Mouse (Mus musculus): Measurements from ENCODE around the gene Lif.

Gene Lif

DNA sequence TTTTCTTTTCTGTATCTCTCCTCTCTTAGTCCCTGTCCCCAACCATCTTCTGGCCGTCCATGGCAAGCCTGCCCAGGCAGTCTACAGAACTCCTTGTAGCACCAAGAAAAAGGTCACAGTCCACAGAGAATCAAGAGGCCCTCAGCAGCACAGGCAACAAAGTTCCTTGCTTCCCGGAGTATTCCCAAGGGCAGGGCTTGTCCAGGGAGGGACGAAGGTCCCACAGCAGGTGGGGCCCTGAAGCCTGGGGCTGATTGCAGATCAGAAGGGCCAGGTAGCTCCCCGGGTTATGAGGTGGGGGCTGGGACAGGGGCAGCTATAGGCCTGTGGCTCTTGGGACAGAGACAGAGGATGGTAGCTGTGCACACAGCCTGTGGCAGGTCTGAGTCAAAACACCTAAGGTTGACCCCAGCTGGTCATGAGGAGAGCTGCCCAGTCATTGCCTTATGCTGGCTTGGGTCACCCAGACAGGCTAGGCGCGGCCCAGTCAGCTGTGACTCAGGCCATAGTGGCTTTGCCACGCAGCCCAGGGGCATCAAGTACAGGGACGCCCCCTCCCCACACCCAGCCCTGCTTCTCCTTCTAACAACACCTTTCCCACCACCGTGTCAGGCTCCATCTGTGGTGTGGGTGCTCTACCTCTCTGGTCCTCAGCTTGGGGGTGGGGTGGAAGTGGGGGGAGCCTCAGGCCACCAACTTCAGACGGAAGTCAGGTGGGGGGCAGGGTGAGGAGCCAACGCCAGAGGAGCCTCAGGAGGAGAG, at the start of gene Lif:
Gene Lif (plus strand): TSS at position 712 of the 762 bp plus-strand sequence.
- DNase-seq, result peak in 1 of 2 experiments; percentile 59

DNA sequence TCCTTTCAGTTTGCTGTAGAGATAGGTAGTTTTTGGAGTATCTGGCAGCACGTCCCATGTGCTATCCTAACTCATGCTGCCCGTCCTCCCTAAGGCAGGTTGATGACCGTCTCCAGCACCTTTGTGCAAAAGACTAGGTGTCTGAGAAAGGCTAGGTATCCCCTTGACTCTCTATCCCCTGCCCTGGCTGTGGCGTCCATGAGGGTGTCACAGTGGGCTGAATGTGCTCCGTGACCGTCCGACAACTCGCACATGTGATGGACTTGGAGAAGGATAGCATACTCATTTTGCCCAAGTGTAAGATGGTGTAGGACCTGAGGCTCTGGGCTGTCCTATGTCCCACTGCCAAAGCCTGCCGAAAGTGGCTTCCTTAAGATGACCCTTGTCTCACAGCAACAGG, 49.7 kb upstream of the Lif start:
- DNase-seq, result no peak

DNA sequence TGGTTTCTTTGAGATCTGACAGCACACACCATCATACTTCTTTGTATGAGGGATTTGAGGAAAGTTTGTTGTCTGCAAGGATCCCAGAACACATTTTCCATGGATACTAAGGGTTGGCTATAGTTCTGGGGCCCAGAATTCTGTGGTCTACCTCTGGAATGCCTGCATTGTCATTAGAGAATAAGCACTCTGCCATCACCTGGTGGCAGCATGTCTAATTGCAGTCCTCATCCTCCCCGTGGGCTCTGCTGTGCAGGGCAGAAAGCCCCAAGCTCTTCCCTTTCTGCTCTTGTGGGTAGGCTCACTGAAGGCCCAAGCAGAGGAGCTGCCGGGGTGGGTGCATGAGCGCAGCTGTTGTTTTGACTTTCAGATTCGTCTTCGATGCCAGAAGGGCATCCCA, 47.8 kb upstream of the Lif start:
- DNase-seq, result no peak

DNA sequence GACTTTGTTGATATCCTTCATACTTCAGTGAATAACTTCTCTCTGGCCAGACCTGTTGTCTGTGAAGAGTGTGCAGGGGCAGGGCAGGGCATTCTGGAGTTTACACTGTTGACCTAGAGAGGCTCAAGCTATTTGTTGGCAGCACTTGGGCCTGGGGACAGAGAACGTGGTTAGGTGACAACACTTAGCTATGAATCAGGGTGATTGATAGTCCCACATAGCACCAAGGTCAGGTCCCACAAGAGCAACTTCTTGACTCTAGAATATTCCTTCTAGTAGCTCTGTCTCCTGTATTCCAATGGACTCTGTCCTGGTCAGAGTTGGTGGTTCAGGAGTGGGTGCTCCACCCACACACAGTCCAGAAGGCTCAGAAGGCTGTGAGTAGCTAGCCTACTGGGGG, 46.6 kb upstream of the Lif start:
- no peak for DNase-seq

DNA sequence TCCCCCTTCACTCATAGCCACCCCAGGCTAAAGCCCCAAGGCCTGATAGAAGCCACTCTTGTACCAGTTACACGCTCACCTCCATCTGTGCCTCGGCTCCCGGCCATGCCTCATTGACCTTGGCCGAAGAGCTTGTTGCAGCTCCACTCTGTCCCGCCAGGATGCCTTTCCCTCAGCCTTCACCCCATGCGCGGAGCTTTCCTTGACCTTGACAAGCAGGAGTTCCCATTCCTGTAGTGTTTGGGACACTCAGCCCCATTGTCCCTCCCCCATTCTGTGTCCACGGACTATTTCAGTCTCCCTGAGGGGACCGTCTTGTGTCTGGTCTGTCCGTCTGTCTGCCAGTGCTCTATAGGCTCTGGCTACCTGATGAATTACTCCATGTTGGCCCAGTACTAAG, 44.2 kb upstream of the Lif start:
- DNase-seq, result peak in 1 of 2 experiments; percentile 72

DNA sequence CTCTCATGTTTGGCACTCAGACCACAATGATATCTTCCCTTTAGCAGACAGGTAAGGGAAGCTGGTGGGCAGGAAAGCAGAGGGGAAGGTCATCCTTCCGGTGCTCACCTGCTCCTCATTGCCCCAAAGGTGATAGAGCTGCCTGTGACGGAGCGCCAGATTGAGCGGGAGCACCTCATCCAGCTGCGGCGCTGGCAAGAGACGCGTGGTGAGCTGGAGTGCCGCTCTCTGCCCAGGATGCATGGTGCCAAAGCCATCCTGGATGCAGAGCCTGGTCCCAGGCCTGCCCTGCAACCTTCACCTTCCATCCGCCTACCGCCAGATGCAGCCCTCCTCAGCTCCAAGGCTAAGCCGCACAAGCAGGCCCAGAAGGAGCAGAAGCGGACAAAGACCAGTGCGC, 42.8 kb upstream of the Lif start:
- no peak for DNase-seq

DNA sequence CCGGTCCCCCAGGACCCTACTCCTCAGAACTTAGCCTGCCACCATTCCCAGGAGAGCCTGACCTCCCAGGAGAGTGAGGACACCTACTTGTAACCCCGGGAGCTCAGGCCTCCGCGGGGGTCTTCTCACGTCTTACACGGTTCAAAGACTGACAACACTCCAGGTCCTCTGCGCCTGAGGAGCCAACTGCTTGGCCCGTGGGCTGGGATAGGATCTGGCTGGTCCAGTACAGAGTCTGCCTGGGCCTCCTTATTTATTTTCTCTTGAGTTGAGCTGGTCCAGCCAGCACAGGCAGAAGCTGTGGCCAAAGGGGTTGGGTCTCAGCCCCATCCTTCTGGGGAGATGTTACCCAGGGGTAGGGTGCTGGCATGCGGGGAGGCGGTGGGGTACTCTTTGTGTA, 42.3 kb upstream of the Lif start:
- DNase-seq, result no peak

DNA sequence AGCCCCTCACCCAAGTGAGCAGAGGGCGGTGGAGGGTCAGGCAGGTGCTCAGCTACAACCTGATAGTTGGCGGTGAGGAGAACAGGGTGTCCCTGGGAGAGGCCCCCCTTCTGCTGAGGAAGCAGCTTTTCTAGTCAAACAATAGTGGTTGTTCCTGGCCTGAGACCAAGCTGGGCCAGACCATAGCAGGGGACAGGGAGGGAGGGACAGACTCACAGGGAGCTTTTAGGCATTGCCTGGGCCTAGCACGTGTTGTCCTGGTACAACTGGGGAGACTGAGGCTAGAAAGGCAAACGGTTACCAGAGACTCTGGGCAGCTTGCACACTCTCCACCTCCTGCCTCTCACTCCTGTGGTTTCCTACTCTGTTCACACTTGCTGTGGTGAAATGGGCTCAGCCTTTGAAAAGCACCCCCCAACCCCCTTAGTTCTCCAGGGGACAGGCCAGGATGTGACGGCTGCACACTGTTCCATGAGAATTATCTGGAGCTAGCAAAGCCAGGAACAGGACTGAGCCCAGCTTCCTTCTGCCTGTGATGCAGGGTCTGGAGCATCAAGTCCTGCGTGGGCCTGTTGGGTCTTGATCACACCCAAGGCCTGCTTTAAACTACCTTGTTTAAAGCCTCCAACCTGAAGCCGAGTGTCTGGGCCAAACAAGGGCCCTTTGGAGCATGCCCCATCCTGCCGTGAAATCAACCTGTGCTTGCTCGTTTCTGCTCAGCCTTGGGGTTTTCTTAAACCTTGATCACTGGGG, 40.9 kb upstream of the Lif start:
- peak; percentile 80 to 92 for DNase-seq

DNA sequence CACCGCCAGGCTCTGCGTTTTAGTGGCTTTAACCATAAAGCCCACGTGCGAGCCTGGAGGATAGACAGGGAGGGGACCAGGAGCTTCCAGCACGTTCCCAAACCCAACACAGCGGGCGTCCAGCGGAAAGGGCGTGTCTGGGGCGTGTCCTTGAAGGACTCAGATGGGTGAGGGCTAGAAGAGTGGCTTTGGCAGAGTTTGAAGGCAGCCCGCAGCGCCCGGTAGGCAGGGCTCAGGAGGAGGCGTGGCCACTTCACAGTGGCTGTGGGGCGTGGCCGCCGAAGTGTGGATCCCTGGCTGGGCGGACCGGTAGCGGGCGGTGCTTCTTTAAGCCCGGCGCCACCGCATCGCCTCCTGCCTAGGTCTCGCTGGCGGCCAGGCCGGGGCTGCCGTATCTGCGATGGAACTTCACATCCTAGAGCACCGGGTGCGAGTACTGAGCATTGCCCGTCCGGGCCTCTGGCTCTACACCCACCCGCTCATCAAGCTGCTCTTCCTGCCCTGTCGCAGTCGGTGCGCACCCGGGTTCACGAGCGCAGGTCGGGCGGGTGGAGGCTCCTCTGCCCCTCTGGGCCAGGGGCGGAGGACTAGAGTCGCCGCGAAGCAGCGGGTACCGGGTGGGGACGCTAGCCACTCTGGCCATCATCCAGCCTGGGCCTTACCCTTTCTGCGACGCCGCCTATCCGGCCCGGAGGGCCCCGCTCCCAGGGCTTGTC, 39.3 kb upstream of the Lif start, which contains the start of gene Castor1:
Gene Castor1 (plus strand): TSS at position 312 of the 716 bp plus-strand sequence.
- peak; percentile 97 to 98 for DNase-seq

DNA sequence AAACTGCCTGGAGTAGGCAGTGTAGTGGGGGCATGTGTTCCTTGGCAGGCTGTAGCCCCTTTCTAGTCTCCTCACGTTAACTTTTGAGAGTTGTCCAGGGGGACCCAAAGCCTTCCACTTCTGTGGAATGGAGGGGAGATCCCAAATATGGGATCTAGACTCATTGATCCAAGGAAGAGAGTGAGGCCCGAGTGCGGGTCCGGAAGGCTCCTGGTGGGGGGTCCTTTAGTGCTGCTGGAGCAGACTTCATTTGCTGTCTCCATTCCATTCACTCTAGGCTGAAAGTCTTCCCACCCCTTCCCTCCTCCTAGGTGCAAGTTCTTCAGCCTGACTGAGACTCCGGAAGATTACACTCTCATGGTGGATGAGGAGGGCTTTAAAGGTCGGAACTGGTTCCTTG, 38.7 kb upstream of the Lif start:
- no peak for DNase-seq

DNA sequence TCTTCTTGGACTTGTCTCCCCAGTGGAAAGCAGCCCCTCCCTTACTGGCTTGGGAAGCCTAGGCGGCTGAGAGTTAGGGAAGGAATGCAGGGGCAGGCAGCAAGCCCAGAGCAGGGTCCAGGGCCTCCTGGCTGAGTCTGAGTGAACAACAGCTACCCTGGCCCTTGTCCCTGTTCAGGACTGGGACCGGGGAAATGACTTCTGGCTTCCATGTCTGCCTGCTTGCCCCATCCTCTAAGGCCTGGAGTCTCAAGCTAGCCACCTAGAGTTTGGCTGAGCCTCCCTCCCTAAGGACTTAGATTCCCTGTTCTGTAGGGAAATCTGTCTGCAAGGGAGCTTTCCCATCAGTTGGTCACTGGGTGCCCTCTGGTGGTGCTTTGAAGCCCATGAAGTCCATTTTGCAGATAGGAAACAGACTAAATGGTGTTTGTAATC, 38.0 kb upstream of the Lif start:
- peak; percentile 89 to 92 for DNase-seq

DNA sequence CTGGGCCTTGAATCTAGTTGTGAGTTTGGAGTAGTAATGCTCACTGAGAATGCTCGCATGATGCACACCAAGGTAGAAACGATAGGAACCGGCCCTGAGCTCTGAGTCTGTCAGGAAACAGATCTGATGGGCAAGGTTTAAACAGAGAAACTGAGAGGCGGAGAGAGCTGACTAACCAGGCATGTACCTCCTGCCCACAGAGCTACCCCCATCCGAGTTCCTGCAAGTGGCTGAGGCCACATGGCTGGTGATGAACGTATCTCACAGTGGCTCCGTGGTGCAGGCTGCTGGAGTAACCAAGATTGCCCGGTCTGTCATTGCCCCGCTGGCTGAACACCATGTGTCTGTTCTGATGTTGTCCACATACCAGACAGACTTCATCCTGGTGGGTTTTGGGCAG, 37.4 kb upstream of the Lif start:
- DNase-seq, result no peak

DNA sequence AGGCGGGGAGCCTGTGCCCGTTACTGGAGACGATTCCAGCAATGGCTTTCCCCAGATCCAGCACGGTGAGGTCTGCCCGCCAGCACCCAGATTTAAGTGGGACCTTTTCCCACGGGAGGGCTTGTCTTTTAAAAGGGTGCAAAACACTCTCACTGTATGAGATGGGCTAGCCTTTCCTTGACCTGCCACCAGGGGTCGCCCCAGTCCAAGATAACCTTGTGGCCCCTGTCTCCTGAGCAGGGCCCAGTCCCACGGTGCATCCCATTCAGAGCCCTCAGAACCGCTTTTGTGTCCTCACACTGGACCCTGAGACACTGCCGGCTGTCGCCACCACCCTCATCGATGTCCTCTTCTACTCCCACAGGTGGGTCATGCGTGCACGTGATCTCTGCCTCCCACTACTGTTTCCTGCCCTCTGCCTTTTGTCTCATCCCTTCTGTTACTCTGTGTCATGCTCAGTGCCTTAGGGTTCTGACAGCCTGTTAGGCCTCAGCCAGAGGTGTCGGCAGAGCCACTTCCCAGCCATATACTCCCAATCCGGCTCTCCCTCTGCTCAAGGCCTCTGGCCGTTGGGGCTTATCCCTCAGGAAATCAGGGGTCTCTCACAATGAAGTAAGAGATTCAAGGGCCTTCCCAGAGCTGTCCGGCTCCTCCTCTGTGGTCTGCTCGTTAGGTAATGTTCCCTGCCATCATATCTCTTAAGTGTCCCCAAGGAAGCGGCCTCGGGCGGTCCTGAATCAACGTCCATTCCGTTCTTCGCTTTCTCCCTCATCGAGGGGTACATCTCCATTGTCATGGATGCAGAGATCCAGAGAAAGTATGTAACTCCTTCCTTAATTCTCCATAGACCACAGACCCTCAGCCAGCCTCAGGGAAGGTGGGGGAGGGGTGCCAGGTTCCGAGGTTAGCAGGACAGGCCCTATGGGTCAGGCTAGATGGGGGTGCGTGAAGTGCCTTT, 36.6 kb upstream of the Lif start:
- DNase-seq, result peak; percentile 81 to 88

DNA sequence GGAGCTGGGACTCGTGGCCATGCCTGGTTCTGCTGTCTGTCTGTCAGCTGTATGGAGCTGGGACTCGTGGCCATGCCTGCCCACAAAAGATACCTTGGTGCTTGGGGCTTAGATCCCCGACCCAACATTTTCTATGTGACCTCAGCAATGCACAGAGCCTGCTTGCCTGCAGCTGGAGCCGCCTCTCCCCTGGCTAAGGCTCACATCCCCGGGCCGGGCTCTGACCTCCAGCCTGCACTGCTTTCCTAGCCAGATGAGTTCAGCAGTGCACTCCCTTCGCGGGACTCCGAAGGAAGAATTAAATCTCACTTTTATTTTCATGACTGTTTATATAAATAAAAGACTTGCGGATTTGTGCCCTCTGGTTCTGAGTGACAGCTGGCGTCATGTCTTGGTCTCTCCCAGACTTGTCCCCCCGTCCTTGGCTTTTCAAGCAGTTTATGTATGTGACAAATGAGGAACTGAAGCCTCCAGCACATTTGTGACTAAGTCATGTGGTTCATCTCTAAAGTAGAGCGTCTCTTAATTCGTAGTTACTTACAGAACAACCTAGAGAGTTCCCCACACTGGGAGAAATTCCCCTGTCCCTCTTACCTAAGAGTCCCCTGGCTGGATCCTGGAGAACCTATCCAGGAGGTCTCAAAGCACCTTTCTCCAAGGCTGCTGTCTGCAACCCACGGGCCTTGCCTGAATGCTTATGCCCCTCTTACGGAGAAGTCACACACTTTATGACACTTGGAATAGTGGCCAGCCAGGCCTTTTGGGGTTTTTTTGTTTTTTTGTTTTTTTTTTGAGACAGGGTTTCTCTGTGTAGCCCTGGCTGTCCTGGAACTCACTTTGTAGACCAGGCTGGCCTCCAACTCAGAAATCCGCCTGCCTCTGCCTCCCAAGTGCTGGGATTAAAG, 35.1 kb upstream of the Lif start:
- no peak for DNase-seq

DNA sequence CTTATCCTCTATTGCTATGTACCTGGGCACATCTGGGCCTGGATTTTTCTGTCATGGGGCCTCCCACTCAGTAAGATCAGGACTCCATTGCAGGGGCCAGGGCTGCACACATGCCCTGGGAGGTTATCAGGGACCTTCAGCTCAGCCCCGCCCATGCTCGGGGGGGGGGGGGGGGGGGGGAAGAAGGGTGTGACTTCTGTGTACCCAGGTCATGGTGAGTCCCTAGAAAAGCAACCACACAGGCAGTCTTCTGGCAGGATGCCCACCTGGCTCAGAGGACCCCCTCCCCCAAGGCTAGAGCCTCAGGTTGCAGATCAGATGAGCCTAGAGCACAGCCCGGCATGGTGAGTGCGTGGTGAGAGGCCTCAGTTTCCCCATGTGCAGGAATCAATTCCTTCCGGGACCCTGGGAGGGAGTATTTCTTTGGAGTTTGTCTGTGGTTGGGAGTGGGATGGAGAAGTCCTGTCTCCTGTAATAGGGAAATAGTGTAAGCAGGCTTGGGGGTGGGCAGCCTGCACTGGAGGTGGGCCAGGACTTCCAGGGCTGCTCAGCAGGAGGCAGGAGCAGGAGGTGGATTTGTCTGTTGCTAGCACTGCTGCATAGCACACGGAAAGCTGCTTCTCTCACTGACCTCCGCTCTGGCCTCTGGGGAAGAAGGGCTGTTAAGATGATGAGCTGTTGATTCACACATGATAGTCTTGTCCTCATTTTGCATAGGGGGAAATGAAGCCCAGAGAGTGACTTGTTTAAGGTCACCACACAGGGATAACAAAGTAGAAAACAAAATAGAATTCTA, 33.8 kb upstream of the Lif start:
- DNase-seq, result no peak

DNA sequence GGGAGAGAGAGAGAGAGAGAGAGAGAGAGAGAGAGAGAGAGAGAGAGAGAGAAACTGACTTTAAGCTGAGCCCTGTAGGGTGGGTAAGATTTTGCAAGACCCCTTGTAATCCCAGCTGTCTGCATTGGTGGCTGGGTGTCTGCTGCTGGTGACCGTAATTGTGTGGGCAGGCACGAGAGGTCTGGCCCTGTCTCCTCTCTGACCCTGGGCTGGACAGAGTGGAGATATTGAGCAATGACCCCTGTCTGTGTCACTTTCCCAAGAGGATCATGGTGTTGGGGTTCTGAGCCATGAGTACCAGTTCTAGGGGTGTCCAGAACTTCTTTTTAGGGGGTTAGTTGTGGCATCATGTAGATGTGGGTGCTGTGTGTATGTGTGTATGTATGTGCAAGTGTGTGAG, 33.1 kb upstream of the Lif start:
- DNase-seq, result no peak

DNA sequence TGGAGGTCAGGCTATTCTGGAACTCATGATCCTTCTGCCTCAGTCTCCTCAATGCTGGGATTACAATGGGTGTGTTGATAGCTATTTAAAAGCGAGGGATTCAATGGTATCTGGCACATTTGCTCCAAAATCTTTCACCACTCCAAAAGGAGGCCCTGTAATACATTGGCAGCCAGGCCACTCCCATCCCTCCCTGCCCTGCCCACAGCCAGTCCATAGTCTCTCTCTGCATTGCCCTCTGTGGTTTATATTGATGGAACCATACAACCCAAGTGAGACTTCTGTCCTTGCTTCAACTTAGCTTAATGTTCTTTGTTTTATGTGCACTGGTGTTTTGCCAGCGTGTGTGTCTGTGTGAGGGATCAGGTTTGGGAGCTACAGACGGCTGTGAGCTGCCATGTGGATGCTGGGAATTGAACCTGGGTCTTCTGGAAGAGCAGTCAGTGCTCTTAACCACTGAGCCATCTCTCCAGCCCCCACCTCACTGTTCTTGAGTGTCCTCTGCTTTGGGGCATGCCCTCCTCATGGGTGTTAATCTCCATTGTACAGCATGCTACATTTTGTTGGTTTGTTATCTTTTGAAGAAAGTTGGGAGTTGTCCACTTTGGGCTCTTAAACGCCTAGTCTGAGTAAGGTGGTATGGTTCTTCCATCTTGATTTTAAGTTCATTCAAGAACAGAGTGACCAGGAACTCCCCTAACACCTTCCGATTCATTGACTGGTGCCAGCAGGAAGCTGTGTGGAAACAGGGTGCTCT, 30.6 kb upstream of the Lif start:
- no peak for DNase-seq

DNA sequence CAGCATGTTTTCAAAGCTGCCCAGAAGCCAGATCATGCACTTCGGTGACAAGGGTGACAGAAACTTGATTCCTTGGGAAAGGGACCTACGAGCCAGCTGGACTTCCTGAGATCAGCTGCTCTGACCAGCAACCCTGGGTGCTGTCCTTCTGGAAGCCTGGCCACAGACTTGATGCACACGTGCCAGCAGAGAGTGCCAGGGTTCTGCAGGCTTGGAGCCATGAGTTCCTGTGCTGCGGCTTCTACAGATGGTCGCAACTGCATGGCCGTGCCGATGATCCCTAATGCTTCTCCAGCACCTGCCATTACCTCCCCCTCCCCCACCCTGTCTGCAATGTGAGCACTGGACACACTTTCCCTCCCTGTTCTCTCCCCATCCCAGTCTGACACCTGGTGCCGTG, 28.9 kb upstream of the Lif start:
- DNase-seq, result no peak

DNA sequence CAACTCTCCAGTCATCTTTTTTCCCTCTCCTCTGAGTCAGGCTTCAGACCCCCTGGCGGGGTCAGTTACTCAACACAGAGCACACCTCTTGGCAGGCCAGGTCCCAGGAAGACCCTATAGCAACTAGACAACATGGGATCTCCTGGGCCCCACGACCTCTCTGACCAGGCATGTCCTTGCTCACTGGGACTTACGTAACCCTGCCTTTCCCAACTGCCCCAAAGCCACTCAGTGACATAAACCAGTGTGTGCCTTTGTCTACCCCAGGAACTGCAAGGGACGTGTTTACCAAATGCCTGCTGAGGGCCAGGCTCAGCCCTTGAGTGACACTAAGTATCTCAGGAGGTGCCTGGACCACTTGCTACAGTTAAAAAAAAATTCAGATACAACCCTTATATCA, 27.5 kb upstream of the Lif start:
- no peak for DNase-seq

DNA sequence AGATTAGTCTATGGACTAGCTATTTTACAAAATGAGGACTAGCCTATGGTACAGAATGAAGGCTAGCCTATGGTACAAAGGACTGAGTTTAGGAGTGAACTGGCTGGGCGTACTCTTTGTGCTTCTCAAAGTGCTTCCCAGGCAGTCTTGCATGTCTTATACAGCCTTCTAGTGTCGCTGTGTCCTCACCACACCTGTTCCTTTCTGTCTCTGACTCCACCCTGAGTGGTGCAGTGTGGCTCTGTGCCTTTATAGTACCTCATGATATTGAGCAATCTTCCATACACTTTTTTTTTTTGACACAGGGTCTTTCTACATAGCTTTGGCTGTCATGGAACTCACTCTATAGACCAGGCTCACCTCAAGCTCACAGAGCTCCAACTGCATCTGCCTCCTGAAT, 25.9 kb upstream of the Lif start:
- DNase-seq, result no peak
